Mouse (Mus musculus): ENCODE measurements at regions not wholly inside any gene's neighbourhood (a gene's known extent, or its start where the extent isn't known, plus 50 kb on each side); places are given as distances from the start of the nearest gene placed in this dataset.

DNA sequence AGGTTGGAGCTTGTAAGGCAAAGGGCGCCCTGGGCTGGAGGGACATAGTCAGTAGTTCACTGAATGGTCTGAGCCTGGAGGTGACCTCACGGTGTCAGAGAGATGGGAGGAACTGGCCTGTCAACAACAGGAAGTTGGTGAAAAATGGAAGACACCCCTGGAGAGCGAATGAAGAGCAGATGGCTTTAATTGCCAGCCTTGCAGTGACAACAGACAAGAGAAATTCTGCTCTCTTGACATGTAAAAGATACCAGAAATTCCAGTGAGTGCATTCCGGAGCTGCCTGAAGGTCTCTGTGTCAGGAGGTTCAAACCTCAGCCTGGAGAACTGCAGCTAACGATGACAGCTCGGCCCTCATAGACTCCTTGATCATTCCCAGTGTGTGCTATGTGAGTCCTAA is 318.3 kb upstream of the Gm5148 start:
- DNase-seq, result no peak

DNA sequence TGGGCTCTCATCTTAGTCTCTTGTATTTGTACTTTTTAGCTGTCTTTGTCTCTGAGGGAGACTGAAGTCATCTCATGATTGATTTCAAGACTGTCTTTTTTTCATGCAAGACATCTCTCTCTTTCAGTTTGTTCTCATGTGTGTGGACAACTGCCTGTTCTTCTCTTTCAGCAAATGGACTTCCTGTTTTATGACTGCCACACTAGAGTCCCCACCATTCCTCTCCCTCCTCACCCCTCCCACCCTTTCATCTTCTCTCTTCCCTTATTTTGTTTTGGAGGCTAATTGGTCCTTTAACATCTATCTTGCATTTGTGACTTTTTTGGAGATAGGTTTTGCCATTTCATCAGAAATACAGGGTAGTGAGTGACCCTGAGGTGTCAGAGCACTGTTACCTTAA is 311.8 kb upstream of the Gm5148 start:
- DNase-seq, result no peak

DNA sequence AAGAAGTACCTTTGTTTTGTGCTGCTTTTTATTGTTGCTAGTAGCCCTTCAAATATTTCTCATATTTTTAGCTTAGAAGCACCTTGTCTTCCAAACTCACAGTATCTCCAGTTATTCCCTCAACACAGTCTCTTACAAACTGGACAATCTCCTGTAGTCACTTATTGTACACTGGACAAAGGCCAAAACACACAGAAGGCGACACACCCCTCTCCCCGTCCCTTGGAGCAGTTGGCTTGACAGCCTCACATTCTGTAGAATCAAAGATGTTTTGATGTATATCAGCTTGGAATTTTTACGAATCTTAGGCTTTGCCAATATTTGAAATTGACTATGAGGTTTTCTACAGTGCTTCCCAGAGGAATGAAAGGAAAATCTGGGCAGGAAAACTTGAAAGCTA is 309.8 kb upstream of the Gm5148 start:
- DNase-seq, result no peak

DNA sequence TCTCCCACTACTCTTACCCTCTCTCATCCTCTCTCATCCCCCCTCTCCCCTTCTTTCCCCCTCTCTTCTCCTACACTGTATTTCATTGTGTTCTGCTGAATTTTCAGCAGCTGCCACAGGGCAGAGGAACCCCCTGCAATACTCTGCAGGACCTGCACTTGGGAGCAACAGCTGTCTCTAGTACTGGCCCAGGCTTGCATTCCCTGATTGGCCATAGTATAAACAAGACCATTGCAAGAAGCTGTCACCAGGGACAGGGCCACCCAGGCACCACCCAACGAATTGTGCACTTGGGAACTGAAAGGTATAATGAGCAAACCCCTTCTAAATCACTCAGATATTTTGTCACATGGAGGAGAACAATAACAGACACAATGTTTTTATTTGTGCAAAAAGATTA is 290.5 kb upstream of the Gm5148 start:
- DNase-seq, result no peak

DNA sequence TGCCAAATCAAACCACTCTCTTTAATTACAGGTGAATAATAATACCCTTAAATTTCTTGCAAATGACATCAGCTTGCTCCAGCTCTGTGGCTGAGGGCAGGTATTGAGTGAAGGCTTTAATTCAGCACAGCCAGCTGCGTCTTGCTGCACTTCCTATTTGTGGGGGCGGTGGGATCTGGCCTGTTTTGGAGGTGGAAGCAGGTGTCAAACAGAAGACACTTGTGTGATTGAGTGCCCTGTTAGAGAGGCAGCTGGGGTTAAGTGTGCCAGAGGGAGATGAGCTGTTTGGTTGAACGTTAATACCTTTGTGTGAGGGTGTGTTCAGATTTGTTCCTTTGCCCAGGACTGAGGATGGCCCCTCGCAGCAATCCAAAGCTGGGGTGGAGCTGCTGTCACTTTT is 284.9 kb upstream of the Gm5148 start:
- DNase-seq, result no peak

DNA sequence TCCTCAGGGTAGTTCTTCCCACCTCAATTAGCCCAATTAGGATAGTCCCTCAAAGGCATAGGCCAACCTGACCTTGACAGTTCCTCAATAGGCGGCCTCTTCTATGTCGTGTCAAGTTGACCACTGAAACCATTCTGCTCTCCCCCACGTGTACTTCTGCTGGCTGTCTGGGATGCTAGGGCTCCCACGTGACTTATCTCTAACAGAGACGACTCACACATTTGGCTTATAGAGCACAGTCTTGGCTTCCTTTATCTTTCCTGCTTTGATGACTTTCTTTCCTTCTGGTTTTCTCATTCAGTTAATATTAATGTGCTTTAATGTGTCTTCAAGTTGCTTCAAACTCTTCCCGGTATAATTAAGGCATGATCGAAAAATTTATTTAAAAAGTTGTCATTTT is 284.0 kb upstream of the Gm5148 start:
- DNase-seq, result no peak

DNA sequence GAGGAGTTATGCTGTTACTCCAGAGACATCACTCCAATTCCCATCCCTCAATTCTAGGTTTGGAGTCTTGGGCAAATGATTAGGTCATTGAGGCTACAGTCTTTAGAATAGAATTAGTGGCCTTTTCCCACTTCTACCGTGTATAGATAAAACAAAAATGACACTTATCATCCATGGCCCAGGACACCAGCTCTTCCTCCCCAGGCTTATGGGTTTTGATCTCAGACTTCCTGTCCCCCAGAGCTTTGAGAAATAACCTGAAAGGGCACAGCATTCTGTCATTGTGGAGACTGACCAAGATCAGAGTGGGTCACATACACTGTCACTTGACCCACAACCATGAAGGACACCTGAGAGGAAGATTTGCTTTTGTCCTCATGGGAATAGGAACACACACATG is 283.3 kb upstream of the Gm5148 start:
- no peak for DNase-seq

DNA sequence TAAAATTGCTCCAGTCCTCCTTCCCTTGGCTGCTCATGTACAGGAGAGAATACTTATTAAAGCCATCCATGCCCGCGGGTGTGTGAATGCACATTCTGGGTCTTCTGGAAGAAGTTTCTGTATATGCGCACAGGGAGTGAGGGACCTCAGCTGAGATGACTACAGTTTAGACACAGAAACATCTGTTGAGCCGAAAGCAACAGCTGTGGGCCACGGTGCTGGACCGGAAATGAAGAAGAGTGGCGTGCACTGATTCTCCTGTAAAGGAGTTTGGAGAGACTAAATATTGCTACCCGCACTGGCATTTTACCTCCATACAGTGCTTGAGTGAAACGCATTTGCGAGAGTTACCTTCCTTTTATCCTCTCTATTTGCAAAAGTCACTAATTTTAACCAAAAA is 278.0 kb upstream of the Gm5148 start:
- no peak for DNase-seq

DNA sequence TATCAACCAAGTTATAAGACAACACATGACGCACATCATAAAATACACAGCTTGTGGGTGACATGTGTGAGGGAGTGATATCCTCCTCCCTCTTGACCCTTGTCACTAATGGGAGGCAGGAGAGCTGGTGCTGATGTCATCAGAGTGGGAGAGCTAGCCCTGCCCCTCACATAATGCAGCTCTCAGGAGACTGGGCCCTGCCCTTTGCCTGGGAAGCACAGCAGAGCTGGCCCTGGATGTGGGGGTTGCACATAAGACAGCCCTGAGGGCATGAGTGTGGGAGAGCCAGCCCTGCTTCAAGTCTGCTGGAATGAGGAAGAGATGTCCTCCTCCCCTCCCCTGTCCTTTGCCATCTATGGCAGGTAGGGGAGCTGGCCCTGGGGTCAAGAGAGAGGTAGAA is 275.5 kb upstream of the Gm5148 start:
- no peak for DNase-seq

DNA sequence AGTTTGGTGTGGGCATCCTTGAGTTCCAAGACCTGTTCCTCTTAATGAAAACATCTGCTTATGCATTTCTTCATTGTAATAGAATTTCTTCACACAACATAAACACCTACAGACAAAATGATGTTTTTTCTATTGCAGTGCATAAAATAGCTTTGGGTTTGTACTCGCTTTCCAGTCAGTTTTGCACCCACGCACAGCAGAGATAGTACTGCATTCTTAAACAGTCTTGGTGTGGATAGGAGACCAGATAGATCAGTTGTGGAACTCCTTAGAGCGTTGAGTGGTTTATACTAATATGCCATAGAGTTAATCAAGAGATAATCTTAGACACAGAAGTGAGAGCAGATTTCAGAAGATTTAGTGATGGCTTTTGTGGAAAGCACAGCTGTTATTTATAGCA is 273.7 kb upstream of the Gm5148 start:
- no peak for DNase-seq

DNA sequence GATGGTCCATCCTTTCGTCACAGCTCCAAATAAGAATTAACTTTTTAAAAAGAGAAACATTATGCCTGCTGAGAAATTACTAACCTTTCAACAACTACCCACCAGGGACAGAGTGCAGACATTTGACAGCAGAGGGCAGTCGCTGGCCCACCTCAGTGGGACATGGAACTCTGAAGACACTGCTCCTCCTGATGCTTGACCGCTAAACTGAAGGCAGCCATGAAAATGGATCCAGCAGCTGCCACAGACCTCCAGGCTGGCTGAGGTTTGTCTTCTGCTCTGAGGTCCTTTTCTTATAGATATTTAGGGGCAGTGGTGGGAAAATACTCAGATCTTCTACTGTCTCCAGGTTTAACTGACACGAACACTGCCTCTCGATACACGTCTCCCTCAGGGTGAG is 265.7 kb upstream of the Gm5148 start:
- DNase-seq, result no peak

DNA sequence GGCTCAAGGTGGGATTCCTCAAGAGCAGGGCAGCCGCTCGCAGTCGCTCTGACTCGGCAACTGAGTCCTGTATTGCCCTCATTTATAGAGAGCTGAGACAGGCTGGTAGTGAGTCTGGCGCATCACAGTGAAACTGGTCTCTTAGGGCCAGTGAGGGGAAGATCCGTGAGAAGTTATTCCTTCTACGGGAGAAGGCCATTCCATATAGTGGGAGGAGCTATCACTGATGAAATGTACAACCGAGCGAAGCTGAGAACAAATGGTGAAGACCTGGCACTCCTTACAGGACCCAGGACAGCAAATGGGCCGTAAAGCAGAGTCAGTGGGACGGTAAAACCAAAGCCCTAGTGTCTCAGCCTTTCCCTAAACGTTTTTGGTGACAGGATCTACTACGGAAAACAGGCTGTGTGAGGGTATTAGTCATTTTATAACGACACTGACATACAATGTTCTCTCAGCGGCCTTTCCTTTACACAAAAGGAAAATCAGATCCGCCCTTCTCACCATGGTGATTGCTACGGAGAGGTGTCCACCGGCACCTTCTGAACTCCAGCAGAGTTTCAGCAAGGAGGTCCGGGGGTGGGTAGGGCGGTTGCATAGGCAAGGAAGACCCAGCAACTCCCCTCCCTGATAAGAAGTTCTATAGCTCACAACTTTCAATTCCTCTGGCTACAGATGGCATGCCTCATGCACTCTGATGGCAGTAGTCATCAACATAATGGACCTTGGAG is 263.6 kb upstream of the Gm5148 start:
- DNase-seq, result no peak

DNA sequence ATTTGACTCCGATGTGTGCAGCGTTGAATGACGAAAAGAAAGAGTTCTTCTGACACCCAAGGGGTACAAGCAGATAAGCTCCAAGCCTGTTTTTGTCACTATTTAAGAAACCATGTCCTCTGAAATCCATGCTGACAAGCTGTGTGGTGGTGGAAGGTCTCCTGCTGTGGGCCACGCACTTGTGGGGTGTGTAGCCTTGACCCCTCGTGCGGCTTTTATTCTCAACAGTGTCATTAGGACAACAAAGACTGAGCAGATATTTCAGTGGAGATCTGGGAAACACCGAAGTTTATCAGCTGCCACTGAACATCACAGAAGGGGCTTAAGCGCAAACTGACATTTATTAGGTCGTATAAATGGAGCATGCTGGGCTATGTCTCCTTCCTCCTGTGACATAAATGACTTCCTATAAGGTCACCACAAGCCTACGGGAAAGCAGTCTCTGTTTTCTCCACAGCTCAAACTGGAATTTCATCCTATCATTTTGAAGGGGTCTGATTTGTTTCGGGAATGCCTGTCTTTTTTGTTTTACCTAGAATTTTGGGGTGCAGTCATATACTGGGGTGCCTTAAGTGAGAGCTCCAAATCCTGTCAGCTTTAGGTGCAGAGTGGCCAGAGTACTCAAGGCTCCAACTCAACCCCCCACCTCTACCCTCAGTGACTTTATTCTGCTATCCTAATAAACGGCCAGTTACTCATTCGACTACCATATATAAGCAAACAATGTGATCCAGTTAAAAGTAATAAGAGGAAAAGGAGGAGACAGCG is 262.9 kb upstream of the Gm5148 start:
- DNase-seq, result no peak

DNA sequence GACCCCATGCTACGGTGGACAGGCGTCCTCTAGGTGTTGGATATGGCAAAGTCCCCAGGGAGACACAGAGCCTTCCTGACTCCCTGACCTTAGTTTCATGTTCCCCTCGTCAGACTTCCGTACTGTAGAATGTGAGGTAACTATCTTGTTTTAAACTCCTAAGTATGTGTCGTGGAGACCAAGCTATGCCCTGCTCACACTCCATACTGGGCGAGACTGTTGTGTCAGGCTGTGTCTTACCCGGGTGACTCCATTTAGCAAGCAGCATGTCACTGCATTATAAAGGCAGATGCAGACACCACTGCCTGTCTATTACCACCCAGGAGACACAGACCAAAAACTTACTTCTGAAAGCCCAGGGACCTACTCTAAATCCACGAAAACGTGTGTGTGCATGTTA is 260.4 kb upstream of the Gm5148 start:
- DNase-seq, result no peak

DNA sequence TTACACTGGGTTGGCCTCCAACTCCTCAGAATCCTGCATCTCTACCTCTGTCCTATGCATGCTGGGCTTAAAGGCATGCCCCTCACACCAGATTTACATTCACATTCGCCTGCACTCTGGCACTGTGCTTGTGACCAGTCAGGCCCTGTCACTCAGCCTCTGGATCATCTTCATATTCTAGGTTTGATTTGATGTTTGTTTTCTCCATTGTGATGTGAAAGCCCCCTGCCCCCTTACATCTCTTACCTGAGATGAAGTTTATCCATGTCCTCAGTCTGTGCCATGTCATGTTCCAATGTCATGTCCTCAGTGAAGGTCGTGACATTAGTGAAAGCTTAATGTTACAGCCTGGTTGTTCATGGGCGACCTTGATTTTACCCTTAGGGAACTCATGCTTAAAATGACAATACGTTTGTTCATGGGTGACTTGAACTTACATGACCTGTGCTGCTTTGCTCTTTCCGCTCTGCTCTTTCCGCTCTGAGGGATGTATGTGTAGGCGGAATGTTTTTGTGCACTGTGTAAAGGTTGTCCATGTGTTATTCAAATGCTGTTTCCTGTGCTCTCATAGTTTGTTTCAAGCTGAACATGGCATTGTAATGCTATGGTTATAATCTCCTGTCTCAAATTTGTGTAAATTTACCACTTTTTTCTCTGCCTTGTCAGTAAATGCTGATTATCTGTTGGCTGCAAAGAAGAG is 257.3 kb upstream of the Gm5148 start:
- no peak for DNase-seq

DNA sequence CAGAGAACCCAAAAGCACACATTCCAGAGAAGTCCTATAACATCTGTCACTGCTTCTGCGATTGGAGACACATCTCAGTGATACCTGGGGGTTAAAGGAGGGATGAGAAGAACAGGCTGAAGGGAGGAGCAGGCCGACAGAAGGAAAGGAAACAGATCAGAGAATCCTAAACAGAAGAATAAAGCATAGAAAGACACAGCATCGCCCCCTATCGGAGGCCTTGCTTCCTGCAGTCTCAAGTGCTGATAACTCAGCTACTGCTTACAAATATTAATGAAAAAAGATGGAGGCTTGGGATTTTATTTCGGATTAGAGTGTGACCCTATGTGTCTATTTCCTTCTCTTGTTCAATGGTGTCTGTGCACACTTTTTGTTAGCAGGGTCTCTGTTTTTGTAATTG is 255.6 kb upstream of the Gm5148 start:
- no peak for DNase-seq

DNA sequence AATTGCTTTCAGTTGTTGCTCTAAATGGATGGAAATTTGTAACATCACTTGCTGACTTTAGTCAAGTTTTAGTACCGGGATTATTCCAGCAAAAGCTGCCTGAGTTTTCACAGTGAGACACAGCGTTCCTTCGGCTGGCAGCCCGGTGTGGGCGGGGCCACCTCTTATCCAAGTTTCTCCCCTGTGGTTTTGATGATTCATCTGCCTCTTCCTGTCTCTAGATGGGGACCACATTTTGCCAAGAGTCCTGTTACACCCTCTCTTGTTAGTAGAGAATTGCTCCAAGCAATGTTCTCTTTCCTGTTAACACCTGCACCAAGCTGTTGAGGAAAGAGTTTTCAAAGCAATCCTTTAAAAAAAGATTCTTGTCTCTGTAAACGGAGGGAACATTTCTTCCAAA is 254.2 kb upstream of the Gm5148 start:
- DNase-seq, result peak; percentile 93

DNA sequence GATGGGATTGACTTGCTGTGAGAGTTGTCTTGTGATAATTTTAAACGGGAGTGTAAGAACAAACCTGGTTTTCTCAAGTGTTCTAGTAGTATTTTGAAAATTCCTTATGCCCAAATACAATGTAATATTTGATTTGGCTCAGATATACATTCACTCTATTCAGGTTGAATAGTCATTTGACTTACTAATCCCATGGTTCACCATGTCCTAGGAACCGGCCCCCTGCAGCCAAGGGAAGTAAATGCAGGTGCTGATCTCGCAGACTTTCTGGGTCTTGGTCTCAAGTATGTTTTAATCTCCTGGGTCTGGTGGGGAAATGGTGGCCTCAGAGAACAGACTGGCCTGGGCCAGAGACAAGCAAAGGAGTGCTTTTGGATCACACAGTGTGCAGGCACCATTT is 253.2 kb upstream of the Gm5148 start:
- no peak for DNase-seq

DNA sequence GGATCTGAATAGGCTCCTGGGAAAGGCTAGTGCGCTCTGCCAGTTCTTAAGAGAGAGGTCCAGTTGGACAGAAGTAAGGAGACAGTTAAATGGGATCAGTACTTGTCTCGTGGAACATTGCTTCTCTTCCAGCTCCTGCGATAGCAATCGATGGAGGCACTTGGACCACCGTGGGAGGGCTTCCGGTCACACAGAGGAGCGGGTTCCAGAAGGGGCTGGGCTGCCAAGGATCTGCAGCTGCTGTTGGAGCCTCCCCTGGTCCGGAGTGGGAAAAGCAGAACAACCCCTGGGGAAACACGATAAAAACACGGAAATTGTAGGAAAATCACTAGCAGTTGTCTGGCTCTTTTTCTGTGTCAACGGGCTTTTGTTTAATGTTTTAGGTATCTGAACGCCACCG is 252.3 kb upstream of the Gm5148 start:
- DNase-seq, result peak; percentile 92

DNA sequence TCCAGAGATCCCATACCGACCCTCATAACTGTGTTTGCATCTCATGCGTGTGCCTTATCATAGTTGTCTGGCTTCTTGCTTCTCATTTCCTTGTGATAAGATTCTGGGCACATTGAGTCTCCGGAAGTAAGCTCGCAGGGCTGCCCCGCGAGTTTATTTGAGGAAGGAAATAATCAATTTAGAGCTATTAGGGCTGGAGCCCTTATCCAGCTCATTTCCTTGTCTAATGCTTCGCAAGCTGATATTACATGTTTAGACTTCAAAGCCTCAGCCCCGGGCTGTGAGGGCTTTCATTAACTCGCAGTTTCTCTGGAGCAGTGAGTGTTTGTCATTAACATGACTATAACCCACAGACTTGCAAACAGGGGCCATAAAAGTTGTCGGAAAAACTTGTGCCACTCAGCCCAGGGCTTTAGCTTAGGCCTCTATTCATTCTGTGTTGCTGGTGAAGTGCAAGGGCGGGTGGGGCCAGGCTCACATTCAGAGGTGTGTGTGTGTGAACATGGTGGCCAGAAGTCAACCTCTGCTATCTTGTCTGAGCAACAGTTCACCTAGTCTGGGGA is 251.0 kb upstream of the Gm5148 start:
- no peak for DNase-seq

DNA sequence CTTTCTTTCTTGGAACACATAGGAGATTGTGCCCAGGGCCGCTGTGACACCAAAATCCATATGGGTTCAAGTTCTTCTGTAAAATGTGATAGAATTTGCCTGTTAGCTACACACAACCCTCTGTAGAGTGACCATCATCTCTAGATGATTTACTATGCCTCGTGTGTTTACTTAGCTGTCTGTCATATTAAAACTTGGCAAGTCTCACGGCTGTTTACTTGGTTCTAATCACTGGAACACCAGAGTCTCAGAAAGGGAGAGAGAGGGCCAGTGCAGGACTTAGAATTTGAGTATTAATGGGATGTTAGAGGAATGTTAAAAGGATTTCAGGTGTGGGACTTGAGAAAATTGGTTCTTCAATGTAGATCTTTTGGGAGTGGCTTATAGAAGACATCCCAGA is 248.6 kb upstream of the Gm5148 start:
- no peak for DNase-seq

DNA sequence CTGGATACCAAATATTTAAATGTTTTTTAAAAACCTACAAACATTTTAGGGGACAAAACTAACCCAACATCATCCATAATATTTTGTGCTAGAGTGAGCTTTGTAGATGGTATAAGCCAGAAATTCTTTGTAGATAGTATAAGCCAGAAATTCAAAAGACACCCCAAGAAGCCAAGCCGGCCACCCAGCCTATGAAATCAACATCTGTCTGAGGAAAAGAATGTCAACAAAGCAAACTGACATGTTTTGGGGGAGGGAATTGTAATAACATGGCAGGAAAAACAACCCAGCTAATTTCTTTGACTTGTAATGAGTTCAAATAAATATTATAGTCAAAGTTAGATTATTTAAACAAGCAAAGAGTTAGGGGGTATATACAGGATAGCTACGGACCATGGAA is 246.9 kb upstream of the Gm5148 start:
- no peak for DNase-seq

DNA sequence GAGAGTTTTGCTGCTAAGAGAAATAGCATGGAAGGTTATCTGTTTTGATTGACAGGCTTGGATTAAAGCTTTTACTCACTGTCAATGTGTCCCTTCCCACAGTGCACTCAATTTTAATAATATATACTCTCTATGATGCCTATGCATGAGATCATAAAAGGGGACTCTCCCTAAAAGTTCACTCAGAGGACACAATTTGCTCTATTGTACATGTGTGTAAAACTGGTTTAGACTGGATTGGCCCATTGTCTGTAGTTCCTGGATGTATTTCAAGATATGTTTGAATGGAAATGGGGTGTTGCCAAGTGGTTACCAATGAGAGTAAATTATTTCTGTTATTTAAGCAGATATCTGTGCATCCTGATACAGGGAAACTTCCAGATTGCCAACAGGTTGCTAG is 244.4 kb upstream of the Gm5148 start:
- DNase-seq, result no peak

Measured in gastrocnemius, postnatal 25 days (tissue).